Mouse (Mus musculus): ENCODE measurements at regions not wholly inside any gene's neighbourhood (a gene's known extent, or its start where the extent isn't known, plus 50 kb on each side); places are given as distances from the start of the nearest gene placed in this dataset.

- no peak for DNase-seq
Observed at GRCm38 (mm10) chr4:106123038-106123654, 192.9 kb upstream of the Usp24 start.

- no peak for DNase-seq
Observed at GRCm38 (mm10) chr4:106127199-106127598, 188.8 kb upstream of the Usp24 start.

DNA sequence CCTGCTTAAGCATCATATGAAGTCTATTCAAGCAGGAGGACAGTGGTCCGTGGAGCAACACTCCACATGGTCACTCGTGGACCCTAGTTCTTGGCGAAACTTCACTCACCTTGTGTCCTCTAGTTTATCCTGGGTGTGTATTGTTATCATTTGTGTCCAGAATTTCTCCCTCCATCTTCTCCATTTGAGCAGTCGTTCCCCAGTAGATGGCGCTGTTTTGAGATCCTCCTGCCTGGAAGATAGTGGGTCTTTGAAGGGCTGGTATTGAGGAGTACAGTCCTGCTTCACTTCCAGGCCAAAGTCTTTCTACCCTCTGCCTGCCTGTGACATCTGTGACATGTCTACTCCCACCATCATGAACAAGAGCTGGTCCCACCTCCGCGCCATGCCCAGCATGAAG, 188.4 kb upstream of the Usp24 start:
- peak; percentile 31 for DNase-seq

- DNase-seq, result no peak
Observed at GRCm38 (mm10) chr4:106129327-106129726, 186.7 kb upstream of the Usp24 start.

DNA sequence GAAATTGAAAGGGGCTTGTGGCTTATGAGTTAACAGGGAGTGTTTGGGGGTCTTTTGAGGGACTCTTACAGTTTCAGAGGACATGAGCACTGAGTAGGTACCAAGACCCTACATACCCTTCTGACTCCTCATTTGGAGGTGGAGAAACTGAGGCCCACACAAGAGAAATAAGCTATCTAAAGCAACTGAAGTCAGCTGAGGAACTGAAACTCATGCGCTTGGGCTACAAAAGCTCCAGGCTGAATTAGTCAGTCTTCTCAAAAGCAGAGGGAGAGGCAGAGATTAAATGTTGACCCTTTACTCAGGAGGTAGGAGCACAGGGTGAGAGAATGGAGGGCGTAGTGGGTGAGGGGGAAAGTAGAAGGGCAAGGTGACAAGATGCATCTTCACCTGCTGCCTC, 186.2 kb upstream of the Usp24 start:
- DNase-seq, result no peak

DNA sequence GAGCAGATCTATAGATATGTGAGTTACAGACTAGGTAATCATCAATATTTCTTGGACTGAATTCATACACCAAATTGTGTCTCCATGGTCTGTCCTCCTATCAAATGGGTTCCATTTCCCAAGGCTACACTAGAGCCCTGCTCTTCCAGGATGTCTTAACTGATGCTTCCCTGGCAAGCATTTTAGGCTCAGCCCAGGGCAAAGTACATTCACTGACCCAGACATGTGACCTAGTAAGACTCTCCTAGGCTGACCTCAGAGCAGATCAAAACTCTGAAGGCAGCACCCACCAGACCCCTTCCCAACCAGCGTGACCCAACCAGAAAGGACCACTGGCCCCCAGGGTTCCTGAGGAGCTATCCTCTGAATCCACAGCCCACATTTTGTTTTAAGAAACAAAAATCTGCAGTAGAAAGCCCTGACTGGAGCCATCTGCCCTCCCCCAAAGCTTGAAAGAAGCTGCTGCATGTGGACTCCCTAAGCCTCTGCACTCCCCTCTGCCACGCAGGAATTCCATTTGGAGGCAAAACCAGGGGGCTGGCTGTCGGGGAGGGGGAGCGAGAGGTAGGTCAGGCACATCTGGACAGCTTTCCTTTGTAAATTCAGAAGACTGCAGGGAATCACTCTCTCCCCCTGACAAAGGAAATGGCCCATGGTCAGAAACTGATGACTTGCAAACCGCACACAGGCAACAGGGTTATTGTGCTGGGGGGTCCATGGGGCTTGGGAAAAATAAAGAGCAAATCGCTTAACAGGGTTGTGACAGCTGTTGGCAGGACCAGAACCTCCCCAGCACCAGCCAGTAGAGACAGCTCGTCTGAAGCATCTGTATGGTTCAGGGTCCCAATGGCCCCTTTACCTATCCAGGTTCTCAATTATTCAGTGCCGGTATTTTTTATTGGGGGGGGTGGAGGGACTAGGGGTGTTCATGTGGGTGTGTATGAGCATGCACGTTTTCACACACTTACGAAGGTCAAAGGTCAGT, 182.0 kb upstream of the Usp24 start:
- DNase-seq, result peak; percentile 7

- no peak for DNase-seq
Observed at GRCm38 (mm10) chr4:106142741-106143140, 173.3 kb upstream of the Usp24 start.

DNA sequence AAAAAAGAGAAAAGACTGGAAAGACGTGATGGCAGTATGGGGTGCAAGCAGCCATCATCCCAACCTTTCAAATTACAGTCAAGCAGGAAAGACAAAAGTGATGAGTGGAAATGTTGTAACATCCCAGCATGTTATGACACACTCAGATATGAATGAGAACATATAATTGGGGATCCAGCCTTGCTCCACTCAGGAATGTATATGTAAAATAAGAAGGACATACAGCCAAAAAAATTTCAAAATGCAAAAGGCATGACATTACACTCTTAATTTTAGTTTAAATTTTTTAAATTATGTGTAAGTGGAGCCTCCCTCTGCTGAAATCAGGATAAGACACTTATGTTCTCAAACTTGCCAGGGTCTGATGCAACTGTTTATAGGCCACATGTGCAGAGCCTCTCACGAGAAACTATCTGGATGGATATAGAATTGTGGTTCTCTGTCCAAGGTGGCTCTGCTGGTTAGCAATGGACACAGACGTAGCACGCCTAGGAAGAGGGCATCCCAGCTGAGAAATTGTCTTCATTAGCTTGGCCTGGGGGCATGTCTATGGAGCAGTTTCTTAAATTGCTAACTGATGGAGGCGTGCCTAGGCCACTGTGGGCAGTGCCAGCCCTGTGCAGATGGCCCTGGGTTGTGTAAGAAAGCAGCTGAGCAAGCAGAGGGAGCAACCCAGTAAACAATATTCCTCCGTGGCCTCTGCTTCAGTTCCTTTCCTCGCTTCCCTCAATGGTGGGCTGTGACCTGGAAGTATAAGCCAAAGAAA, 171.5 kb upstream of the Usp24 start:
- DNase-seq, result no peak

- DNase-seq, result no peak
Observed at GRCm38 (mm10) chr4:106146919-106147460, 169.0 kb upstream of the Usp24 start.

DNA sequence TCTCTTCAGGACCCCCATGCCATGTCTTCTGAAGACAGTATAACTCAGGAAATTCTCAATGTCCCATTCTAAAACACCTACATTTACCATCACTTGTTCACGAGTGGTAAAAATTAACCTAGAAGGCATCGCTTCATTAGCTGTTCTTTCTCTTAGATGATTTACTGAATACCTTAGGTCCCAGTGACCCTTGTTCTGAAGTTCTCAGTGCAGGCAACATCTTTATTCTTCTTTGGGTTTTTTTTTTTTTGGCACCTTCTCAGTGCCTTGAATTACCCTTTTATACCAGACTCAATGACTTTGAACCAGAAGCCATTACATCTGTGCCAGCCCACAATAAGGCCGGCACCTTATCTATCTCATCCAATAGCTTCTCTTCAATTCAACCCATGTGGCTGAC, 167.1 kb upstream of the Usp24 start:
- DNase-seq, result no peak

- no peak for DNase-seq
Observed at GRCm38 (mm10) chr4:106149471-106150048, 166.5 kb upstream of the Usp24 start.

GRCm38 (mm10) chr4:106150775-106151174, 165.2 kb upstream of the Usp24 start:
- no peak for DNase-seq

DNA sequence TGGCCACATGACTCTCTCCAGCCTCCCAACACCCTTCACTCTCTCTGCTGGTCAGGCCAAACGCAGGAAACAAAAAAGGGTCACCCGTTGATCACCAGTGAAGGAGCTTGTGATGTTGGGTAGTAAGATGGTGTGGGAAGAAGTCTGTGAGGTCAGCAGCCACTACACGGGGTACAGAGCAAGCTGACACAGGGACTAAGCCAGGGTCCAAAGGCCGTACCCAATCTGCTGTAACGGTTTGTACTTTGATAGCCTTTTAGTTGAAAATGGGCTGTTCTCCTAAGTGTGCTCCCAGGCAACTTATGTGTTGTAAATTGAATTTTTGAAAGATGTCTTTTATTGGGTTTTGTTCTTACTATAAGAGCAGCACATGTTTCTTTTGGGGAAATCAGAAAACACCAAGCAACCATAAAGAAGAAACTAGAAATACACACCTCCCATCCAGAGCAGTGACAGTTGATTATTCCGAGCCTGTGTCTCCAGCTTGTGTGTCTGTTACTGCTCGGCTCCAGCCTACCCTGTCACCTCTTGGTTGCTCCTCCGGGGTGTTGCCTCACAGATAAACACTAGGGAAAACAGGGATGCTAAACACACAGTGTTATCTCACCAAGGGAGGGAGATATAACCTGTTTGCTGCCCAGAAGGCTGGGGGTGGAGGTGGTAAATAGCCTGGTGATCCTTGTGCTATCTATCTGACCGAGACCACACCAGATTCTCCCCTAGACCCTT, 158.4 kb upstream of the Usp24 start:
- no peak for DNase-seq

DNA sequence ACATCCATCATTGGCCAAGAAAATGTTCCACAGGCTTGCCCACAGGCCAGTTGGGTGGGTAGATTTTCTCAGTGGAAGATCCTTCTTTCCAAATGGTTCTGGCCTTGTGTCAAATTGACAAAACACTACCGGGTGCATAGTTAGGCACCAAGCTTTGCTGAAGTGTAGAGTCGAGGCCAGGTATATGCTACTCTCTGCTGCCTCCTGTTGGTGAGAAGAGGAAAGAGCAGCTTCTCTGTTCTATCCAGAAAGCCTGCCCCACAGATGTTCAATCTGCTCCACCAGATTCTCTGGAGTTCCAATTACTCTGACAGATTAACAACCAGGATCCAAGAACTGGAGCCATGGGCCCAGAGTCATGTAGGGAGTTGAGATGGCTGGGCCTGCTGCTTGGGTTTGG, 154.4 kb upstream of the Usp24 start:
- DNase-seq, result no peak

- no peak for DNase-seq
Observed at GRCm38 (mm10) chr4:106162551-106162950, 153.5 kb upstream of the Usp24 start.

GRCm38 (mm10) chr4:106163220-106163619, 152.8 kb upstream of the Usp24 start:
- DNase-seq, result no peak

- no peak for DNase-seq
Observed at GRCm38 (mm10) chr4:106167716-106168115, 148.3 kb upstream of the Usp24 start.

DNA sequence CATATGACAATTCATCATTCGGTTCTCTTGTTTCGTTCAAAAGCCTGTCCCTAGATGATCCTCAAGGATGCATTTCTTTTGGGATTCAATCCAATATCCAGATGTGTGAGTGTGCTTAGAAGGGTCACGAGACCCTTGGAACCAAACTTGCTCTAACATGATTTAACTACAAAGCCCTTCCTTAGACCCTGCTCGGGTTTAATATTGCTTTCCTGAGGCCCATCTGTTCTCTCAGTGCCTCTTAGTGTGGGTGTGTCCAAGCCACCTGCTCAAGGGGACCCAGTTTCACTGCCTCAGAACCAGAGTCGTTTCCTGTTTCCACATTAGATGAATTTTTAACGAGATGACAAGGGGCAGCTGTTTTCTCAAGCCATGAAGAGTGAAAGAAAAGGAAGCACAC, 147.3 kb upstream of the Usp24 start:
- no peak for DNase-seq

GRCm38 (mm10) chr4:106169466-106169865, 146.5 kb upstream of the Usp24 start:
- no peak for DNase-seq

DNA sequence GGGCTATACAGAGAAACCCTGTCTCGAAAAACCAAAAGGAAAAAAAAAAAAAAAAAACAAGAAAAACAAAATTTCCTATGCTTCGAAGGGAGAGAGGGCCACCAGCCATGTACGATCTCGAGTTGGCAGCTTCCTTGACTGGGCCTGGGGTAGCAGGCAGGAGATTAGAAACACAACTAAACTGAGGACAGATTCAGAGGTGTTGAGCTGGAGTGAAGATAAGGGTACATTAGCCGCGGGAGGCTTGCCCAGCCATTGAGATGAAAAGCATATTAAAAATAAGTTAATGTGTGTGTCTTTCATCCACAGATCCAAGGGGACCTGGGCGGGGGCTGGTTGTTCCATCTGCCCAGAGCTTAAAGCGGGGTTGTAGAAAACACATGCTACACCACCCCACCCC, 145.3 kb upstream of the Usp24 start:
- DNase-seq, result no peak

- DNase-seq, result no peak
Observed at GRCm38 (mm10) chr4:106175352-106175751, 140.7 kb upstream of the Usp24 start.
